ENCODE assay signal across 24 mouse cellular contexts in the genomic region with DNA sequence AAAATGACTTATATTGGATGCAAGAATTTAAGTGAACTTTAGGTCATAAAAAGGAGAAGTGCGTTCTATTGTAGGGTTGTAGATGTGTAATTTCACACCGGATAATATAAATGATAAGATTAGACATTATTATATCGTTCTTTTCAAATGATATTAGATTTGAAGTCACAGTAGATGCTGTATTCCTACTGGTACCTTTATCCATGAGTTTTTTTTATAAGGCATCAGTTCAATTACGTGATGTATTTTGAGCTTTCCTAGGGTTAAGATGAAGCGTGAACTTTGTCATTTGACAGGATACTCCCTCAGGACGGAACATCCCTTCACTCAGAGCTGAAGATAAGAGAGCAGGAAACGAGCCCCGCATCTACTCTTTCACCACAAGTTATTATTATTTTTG. TPM values are rescaled to one million over a fixed set of nuclear protein-coding genes. Genes with fewer than 3 reads are reported as not detected.
DNase-seq lines count a peak whose midpoint lies in the region; ATAC-seq and TF ChIP-seq lines count a peak whose summit lies in the region.
"Had no signal": no experiment of that assay in that cellular context is flagged by ENCODE, and none has a peak within 500 bp of the region (broad histone marks: within the 10 kb centered on the region; RNA-seq: fewer than 3 reads in every experiment).

A gene (plus strand): TSS at position 301 of the 400 bp plus-strand sequence.

- no peaks in the 10 kb centered on the region for H3K9me3 ChIP-seq in forebrain, embryonic 10.5 days
- H3K9me3 ChIP-seq in forebrain, postnatal 0 days (ENCODE audit: low read length), result no peaks in the 10 kb centered on the region
- no peaks in the 10 kb centered on the region for H3K9me3 ChIP-seq in kidney, postnatal 0 days (replicated peaks; ENCODE audit: low read length)
- no peaks in the 10 kb centered on the region for H3K9me3 ChIP-seq in liver, embryonic 15.5 days (replicated peaks)
- H3K9me3 ChIP-seq: neural tube, embryonic 13.5 days had no signal

- H3K27ac ChIP-seq in forebrain, embryonic 10.5 days, result no peak within 1 kb of the TSS
- H3K27ac ChIP-seq in forebrain, postnatal 0 days (ENCODE audit: low read depth, low read length), result no peak within 1 kb of the TSS
- peak within 1 kb of the TSS; percentile 15; the same call in 1 of the 2 replicates for H3K27ac ChIP-seq in kidney, postnatal 0 days
- no peak within 1 kb of the TSS for H3K27ac ChIP-seq in bone marrow, adult 2 months (ENCODE audit: control insufficient read depth, insufficient read depth, low read depth, low read length, poor library complexity)
- H3K27ac ChIP-seq in liver, embryonic 15.5 days (replicated peaks), result no peak within 1 kb of the TSS
- H3K27ac ChIP-seq: neural tube, embryonic 13.5 days had no signal

- no peak within 1 kb of the TSS for H3K4me2 ChIP-seq in forebrain, postnatal 0 days (ENCODE audit: low read depth)
- no peak within 1 kb of the TSS for H3K4me2 ChIP-seq in kidney, postnatal 0 days (ENCODE audit: low read length)
- no peak within 1 kb of the TSS for H3K4me2 ChIP-seq in liver, embryonic 15.5 days
- H3K4me2 ChIP-seq: neural tube, embryonic 13.5 days had no signal

- WGBS in forebrain, embryonic 10.5 days, result 85% methylated on average over 8 of the region's 8 CpGs
- 92% methylated on average over 8 of the region's 8 CpGs for WGBS in forebrain, postnatal 0 days
- WGBS in kidney, postnatal 0 days, result 66% methylated on average over 8 of the region's 8 CpGs
- WGBS in bone marrow, adult 2 months, result 70% methylated on average over 8 of the region's 8 CpGs
- WGBS in liver, embryonic 15.5 days (ENCODE audit: insufficient replicate concordance), result 35% methylated on average over 8 of the region's 8 CpGs

- no peak for TF ChIP-seq CTCF in forebrain, postnatal 0 days (IDR thresholded peaks at IDR 0.05; ENCODE audit: low read depth)
- TF ChIP-seq CTCF in kidney, postnatal 0 days (IDR thresholded peaks at IDR 0.05; ENCODE audit: low read depth), result no peak
- no peak for TF ChIP-seq CTCF in bone marrow, adult 2 months (IDR thresholded peaks at IDR 0.05; ENCODE audit: control insufficient read depth, insufficient read depth, low read length)

- H3K36me3 ChIP-seq in forebrain, embryonic 10.5 days (replicated peaks), result no peaks in the 10 kb centered on the region
- no peaks in the 10 kb centered on the region for H3K36me3 ChIP-seq in forebrain, postnatal 0 days (ENCODE audit: insufficient read depth)
- no peaks in the 10 kb centered on the region for H3K36me3 ChIP-seq in kidney, postnatal 0 days (ENCODE audit: insufficient read depth, low read length)
- H3K36me3 ChIP-seq in liver, embryonic 15.5 days (replicated peaks), result no peaks in the 10 kb centered on the region
- H3K36me3 ChIP-seq: neural tube, embryonic 13.5 days had no signal

- DNase-seq in forebrain, embryonic 10.5 days (ENCODE audit: extremely low spot score, low spot score), result no peak
- no peak for DNase-seq in forebrain, postnatal 0 days
- no peak for DNase-seq in kidney, postnatal 0 days (ENCODE audit: low spot score)
- no peak for DNase-seq in kidney, postnatal 36 days
- no peak for DNase-seq in adipocyte (ENCODE audit: low spot score)
- DNase-seq in adrenal gland, postnatal 4 days (ENCODE audit: low spot score in 2 of 2), result no peak
- DNase-seq: adrenal gland, postnatal 14 days; cerebellum, adult 11-12 months; cerebellum, postnatal 14 days; embryo, embryonic 11 days; gastrocnemius, postnatal 10 days; heart, adult 11 months; kidney, adult 9 months; layer of hippocampus, postnatal 36 days; thymus, postnatal 36 days had no signal

- no peak for TF ChIP-seq POLR2A in bone marrow, adult 2 months (IDR thresholded peaks at IDR 0.05; ENCODE audit: borderline replicate concordance, control insufficient read depth, low read depth, low read length)

- H3K9ac ChIP-seq in forebrain, postnatal 0 days, result no peak within 1 kb of the TSS
- no peak within 1 kb of the TSS for H3K9ac ChIP-seq in kidney, postnatal 0 days (ENCODE audit: low read depth, low read length)
- H3K9ac ChIP-seq in liver, embryonic 15.5 days, result no peak within 1 kb of the TSS
- H3K9ac ChIP-seq: neural tube, embryonic 13.5 days had no signal

- H3K27me3 ChIP-seq in forebrain, embryonic 10.5 days (ENCODE audit: poor library complexity, severe bottlenecking), result no peaks in the 10 kb centered on the region
- no peaks in the 10 kb centered on the region for H3K27me3 ChIP-seq in forebrain, postnatal 0 days (ENCODE audit: insufficient read depth, low read length)
- no peaks in the 10 kb centered on the region for H3K27me3 ChIP-seq in kidney, postnatal 0 days (ENCODE audit: insufficient read depth, low read length)
- H3K27me3 ChIP-seq in liver, embryonic 15.5 days, result no peaks in the 10 kb centered on the region
- H3K27me3 ChIP-seq: neural tube, embryonic 13.5 days had no signal

- H3K4me3 ChIP-seq in forebrain, embryonic 10.5 days, result no peak within 1 kb of the TSS
- H3K4me3 ChIP-seq in forebrain, postnatal 0 days (ENCODE audit: low read depth, low read length), result no peak within 1 kb of the TSS
- no peak within 1 kb of the TSS for H3K4me3 ChIP-seq in kidney, postnatal 0 days (replicated peaks; ENCODE audit: low read depth, low read length)
- H3K4me3 ChIP-seq in bone marrow, adult 2 months (replicated peaks; ENCODE audit: control insufficient read depth, low read depth, low read length), result no peak within 1 kb of the TSS
- H3K4me3 ChIP-seq in liver, embryonic 15.5 days (replicated peaks), result no peak within 1 kb of the TSS
- H3K4me3 ChIP-seq: neural tube, embryonic 13.5 days had no signal

- H3K4me1 ChIP-seq in forebrain, embryonic 10.5 days, result no peaks in the 10 kb centered on the region
- no peaks in the 10 kb centered on the region for H3K4me1 ChIP-seq in forebrain, postnatal 0 days (ENCODE audit: insufficient read depth)
- no peaks in the 10 kb centered on the region; the same call in 1 of the 2 replicates for H3K4me1 ChIP-seq in kidney, postnatal 0 days (replicated peaks; ENCODE audit: insufficient read depth, low read length)
- no peaks in the 10 kb centered on the region for H3K4me1 ChIP-seq in bone marrow, adult 2 months (ENCODE audit: control insufficient read depth, insufficient read depth, low read length)
- no peaks in the 10 kb centered on the region for H3K4me1 ChIP-seq in liver, embryonic 15.5 days (replicated peaks)
- H3K4me1 ChIP-seq: neural tube, embryonic 13.5 days had no signal

- no peak for ATAC-seq in forebrain, postnatal 0 days
- ATAC-seq in kidney, postnatal 0 days (replicated peaks; ENCODE audit: low FRiP score, low read depth), result no peak
- ATAC-seq in liver, embryonic 15.5 days (ENCODE audit: insufficient read depth), result no peak
- ATAC-seq: activated CD4-positive, CD25-positive, alpha-beta regulatory T cell, adult 4 months; CD4-positive, CD25-positive, alpha-beta regulatory T cell, adult 4 months; inflammation-experienced regulatory T-cells, adult 6 months; lung, postnatal 0 days had no signal

RNA-seq across cellular contexts. Expression of the gene that starts here (rescaled TPM):
- polyA plus RNA-seq in forebrain, embryonic 10.5 days (2016; fragmentation: Nextera tagmentation; extraction: Ambion mirVana), result 16.4 and 19.8 TPM in 2 replicates
- 2.0 TPM in 1 of 2 replicates, not detected in the other for total RNA-seq in forebrain, postnatal 0 days (2014; rRNA removed)
- 0.49 and 0.56 TPM in 2 replicates for polyA plus RNA-seq in forebrain, postnatal 0 days (2015; fragmentation: Nextera tagmentation; extraction: Ambion mirVana)
- polyA plus RNA-seq in kidney, postnatal 0 days (2015; fragmentation: Nextera tagmentation; extraction: Ambion mirVana), result 1.5 and 1.7 TPM in 2 replicates
- polyA plus RNA-seq in bone marrow, adult 2 months (2011; ENCODE audit: insufficient read depth, insufficient read length, low replicate concordance, missing spikeins), result 62.2 and 127 TPM in 2 replicates
- 23.6 and 27.2 TPM in 2 replicates for polyA plus RNA-seq in liver, embryonic 15.5 days (2015; fragmentation: Nextera tagmentation; extraction: Ambion mirVana)
- total RNA-seq in adrenal gland, postnatal 4 days (2021), result 1 to 10 TPM; 2.2 to 3.9 TPM
- total RNA-seq: ES-E14; layer of hippocampus, adult 18-20 months; layer of hippocampus, postnatal 36 days had no signal
